Mouse (Mus musculus) heart, embryonic 14.5 days (tissue): ENCODE results near the gene Nadk2. TPM values are rescaled to one million over a fixed set of nuclear protein-coding genes. Genes with fewer than 3 reads are reported as not detected.

ENCODE experiments used
- ATAC-seq: fragments of 200-750 bp; cut with Nextera tagmentation; 2 replicates; pipeline ENCODE4 v1.8.0; 2017; ENCODE audit warnings: low read depth, moderate TSS enrichment; ENCODE audit not compliant: insufficient number of reproducible peaks, insufficient read depth, low FRiP score
- H3K27ac ChIP-seq, 2 experiments: fragments of 200-500 bp in 1 of 2; fragments of 300-500 bp in 1 of 2; sonication (generic) in 1 of 2; replicated peaks in 1 of 2; 2 replicates each; pipeline ENCODE4 v1.5.1; 2012 to 2014; ENCODE audit warnings: low read depth in 2 of 2, low read length in 2 of 2, control low read depth in 1 of 2, mild to moderate bottlenecking in 1 of 2, mixed read lengths in 1 of 2; ENCODE audit not compliant: control insufficient read depth in 1 of 2, insufficient read depth in 1 of 2
- H3K27me3 ChIP-seq: fragments of 300-500 bp; sonication (generic); 2 replicates; pipeline ENCODE4 v1.6.1; 2014; ENCODE audit warnings: mild to moderate bottlenecking, low read length, control low read depth; ENCODE audit not compliant: control insufficient read depth, insufficient read depth
- H3K36me3 ChIP-seq: fragments of 300-500 bp; sonication (generic); 2 replicates; pipeline ENCODE4 v1.6.1; 2014; ENCODE audit warnings: mild to moderate bottlenecking, control low read depth, low read length, mixed read lengths; ENCODE audit not compliant: control insufficient read depth, insufficient read depth
- H3K4me1 ChIP-seq, 2 experiments: fragments of 200-500 bp in 1 of 2; fragments of 300-500 bp in 1 of 2; sonication (generic) in 1 of 2; 2 replicates each; pipeline ENCODE4 v1.6.1; 2012 to 2014; ENCODE audit warnings: low read length in 2 of 2, control low read depth in 1 of 2, mixed read lengths in 1 of 2; ENCODE audit not compliant: control insufficient read depth in 2 of 2, insufficient read depth in 2 of 2
- H3K4me2 ChIP-seq: fragments of 300-500 bp; sonication (generic); 2 replicates; pipeline ENCODE4 v1.6.1; 2014; ENCODE audit warnings: mild to moderate bottlenecking, low read length
- H3K4me3 ChIP-seq, 2 experiments: fragments of 200-500 bp in 1 of 2; fragments of 300-500 bp in 1 of 2; sonication (generic) in 1 of 2; 2 replicates each; pipeline ENCODE4 v1.5.1; 2012 to 2014; ENCODE audit warnings: low read length in 2 of 2, mild to moderate bottlenecking in 2 of 2, control low read depth in 1 of 2, low read depth in 1 of 2, moderate library complexity in 1 of 2; ENCODE audit not compliant: control insufficient read depth in 1 of 2, insufficient read depth in 1 of 2
- H3K9ac ChIP-seq: fragments of 300-500 bp; sonication (generic); 2 replicates; pipeline ENCODE4 v1.6.1; 2014; ENCODE audit warnings: mild to moderate bottlenecking, low read length
- H3K9me3 ChIP-seq: fragments of 300-500 bp; sonication (generic); 2 replicates; pipeline ENCODE4 v1.6.1; 2016; ENCODE audit warnings: low read length, control low read depth; ENCODE audit not compliant: control insufficient read depth
- WGBS: fragments of 180-500 bp; shearing (Covaris S2); extraction: QIAGEN DNeasy Blood & Tissue Kit; methylation state at CpG from one replicate; pipeline ENCODE4 v1.1.7; 2014; 5-methylcytosine and 5-hydroxymethylcytosine counted together
- polyA plus RNA-seq: library from polyadenylated mRNA; unstranded; fragments of >200 nt; fragmentation: Nextera tagmentation; extraction: Ambion mirVana; gene quantifications from 2 replicates; pipeline ENCODE4 v1.2.1, GENCODE M21; 2014

Gene Nadk2
- polyA plus RNA-seq, 1 experiment from 2014 or later: 61.2 TPM

DNA sequence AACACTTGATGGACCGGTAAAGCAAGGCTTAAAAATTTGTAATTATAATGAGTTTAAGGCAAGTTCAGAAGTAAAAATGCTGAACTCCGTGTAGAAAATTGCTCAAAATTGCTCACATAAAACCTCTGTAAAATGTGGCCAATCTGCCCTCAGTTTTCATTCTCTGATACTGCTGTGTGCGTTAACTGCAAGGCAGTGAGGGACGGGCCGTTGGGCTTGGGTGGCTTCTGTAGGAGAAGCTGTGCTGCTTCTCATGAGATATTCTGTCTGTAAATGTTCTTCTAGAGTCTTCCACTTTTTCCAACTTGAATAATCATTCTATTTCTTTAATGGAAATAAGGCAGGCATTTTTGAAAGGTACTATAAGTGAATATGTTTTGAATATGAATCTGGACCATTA, 8.6 kb downstream of the Nadk2 start:
- H3K9ac ChIP-seq: peak overlapping the region; percentile 42; the same call in 1 of the 2 replicates
- peaks cover 10% of the 10 kb centered on the region for H3K36me3 ChIP-seq
- H3K27ac ChIP-seq: peak overlapping the region; percentile 84 to 95
- 38% methylated on average over 5 of the region's 5 CpGs for WGBS
- H3K27me3 ChIP-seq: no peaks in the 10 kb centered on the region
- no peak overlapping the region for H3K4me3 ChIP-seq
- H3K4me2 ChIP-seq: peak overlapping the region; percentile 57
- ATAC-seq: no peak
- no peaks in the 10 kb centered on the region for H3K9me3 ChIP-seq
- peaks cover 42 to 70% of the 10 kb centered on the region in 2 experiments for H3K4me1 ChIP-seq

DNA sequence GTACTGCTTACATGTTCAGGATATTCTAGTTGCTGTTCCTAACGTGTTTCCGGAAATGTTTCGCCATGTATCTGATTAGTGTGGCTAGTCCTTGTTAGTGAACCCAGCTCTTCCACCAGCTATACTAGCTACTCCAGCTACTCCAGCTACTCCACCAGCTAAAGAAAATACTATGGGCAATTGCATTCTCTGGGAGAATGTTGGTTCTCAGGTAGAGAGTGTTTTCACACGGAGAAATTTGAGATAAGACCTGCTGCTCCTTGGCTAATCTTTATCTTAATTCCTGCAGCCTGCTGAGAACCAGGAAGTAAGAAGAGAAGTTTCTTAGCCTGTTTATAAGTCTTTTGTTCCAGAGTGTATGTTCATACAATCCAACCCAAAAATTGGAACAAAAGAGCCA, 9.1 kb downstream of the Nadk2 start:
- WGBS: 22% methylated on average over 4 of the region's 4 CpGs
- no peaks in the 10 kb centered on the region for H3K9me3 ChIP-seq
- no peak overlapping the region for H3K9ac ChIP-seq
- peak overlapping the region; percentile 7; the same call in 1 of the 2 replicates for H3K4me2 ChIP-seq
- no peak overlapping the region for H3K4me3 ChIP-seq
- H3K36me3 ChIP-seq: peaks cover 11% of the 10 kb centered on the region
- H3K27me3 ChIP-seq: no peaks in the 10 kb centered on the region
- peaks cover 38 to 64% of the 10 kb centered on the region in 2 experiments for H3K4me1 ChIP-seq
- H3K27ac ChIP-seq: peak overlapping the region; percentile 14 to 69; a peak in 3 of 4 replicates
- no peak for ATAC-seq

DNA sequence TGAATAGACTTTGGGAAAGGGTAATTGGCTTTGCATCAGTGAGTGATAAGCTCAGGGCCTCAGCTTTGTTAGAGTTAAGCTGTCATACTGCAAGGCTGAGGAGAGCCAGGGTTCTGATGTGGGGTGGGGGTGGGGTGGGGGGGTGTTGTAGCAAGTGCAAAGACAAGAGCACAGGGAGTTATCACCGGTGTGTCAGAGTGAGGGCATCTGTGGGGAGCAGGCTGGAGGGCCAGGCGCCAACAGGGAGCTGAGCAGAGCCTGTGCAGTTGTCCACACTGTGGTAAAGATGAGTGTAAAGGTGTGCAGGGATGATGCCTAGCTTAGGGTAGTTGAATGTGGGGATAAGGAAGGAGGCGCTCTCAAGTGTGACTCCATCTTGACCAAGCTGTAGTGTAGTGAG, 10.2 kb downstream of the Nadk2 start:
- H3K9me3 ChIP-seq: no peaks in the 10 kb centered on the region
- no peak overlapping the region for H3K9ac ChIP-seq
- H3K27ac ChIP-seq: peak overlapping the region; percentile 10 to 24
- ATAC-seq: 0 out of 2 replicates have a peak, but pooled peaks have one; percentile 48
- peaks cover 31 to 63% of the 10 kb centered on the region in 2 experiments for H3K4me1 ChIP-seq
- H3K4me2 ChIP-seq: peak overlapping the region; percentile 20; the same call in 1 of the 2 replicates
- no peak overlapping the region for H3K4me3 ChIP-seq
- H3K27me3 ChIP-seq: no peaks in the 10 kb centered on the region
- WGBS: 30% methylated on average over 3 of the region's 3 CpGs
- peaks cover 21% of the 10 kb centered on the region for H3K36me3 ChIP-seq

DNA sequence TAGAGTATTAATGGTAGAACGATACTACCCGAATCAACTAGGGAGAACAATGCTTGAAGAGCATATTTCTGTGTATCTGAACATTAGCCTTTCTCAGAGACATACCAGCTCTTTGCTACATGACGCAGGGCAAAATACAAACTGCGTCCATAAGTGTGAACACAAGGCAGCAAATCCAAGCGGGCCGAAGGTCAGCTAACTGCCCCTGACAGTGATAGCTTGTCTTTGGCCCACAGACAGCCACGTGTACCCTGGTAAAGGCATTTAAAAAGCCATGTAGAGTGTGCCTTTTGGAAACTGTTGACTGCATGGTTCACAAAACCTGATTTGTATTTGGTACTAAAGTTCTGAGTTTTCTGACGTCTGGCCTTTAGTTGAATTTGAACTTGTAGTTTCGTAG, 11.7 kb downstream of the Nadk2 start:
- no peaks in the 10 kb centered on the region for H3K27me3 ChIP-seq
- H3K4me1 ChIP-seq: peaks cover 34 to 66% of the 10 kb centered on the region in 2 experiments
- WGBS: 68% methylated on average over 9 of the region's 9 CpGs
- no peak overlapping the region for H3K9ac ChIP-seq
- no peak overlapping the region for H3K4me3 ChIP-seq
- H3K9me3 ChIP-seq: no peaks in the 10 kb centered on the region
- no peak overlapping the region for H3K4me2 ChIP-seq
- ATAC-seq: no peak
- H3K27ac ChIP-seq: no peak overlapping the region
- H3K36me3 ChIP-seq: peaks cover 30% of the 10 kb centered on the region

DNA sequence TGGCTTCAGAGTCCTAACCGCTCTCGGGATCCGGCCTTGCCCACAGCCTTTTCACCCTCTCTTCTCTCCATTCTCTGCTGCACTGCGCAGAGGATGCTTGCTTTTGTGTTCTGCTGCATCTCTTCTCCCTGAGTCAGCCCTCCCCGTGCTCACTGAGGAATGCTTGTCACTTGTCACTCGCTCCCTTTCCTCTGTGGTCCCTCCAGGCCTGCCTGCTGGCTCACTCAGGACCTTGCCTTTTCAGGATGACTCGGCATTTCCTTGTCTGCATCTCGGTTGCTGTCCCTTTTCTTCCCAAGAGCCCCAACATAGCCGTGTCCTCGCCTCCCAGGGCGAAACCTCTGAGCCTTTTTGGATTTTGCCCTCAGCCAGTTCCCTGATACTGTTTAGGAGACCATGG, 15.8 kb downstream of the Nadk2 start:
- Histone ChIP-seq H3K36me3 (peaks cover 62% of the 10 kb centered on the region), H3K9me3 (no peaks in the 10 kb centered on the region), H3K4me2 (no peak overlapping the region), H3K27ac (peak overlapping the region; percentile 17 to 42; a peak in 1 of 4 replicates), H3K4me3 (no peak overlapping the region), H3K4me1 (peaks cover 20 to 34% of the 10 kb centered on the region in 2 experiments), H3K9ac (peak overlapping the region; percentile 32; the same call in 1 of the 2 replicates), H3K27me3 (no peaks in the 10 kb centered on the region)
- ATAC-seq: no peak
- 33% methylated on average over 11 of the region's 11 CpGs for WGBS

DNA sequence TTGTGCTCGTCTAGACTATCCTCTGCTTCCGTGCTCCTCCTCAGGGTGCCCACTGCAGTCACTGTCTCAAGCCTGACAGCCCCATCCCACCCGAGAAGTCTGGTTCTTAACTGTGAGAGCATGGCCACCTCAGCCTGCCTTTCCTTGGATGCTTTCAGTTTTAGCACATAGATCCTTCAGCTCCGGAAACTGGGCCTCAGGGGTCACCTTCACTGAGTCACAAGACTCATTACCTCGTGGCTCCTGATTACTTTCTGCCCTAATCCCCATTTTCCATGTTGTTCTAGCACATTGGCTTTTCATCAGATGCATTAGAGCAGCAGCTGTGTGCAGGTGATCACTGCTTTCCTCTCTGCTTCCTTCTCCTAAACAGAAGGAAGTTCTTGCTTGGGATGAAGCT, 16.4 kb downstream of the Nadk2 start:
- Histone ChIP-seq H3K4me3 (no peak overlapping the region), H3K36me3 (peaks cover 65% of the 10 kb centered on the region), H3K27me3 (no peaks in the 10 kb centered on the region), H3K4me2 (no peak overlapping the region), H3K27ac (peak overlapping the region in 1 of 2 experiments; percentile 6; a peak in 1 of 4 replicates), H3K9me3 (no peaks in the 10 kb centered on the region), H3K4me1 (peaks cover 20 to 33% of the 10 kb centered on the region in 2 experiments), H3K9ac (no peak overlapping the region; the same call in 1 of the 2 replicates)
- no peak for ATAC-seq
- WGBS: 65% methylated on average over 5 of the region's 5 CpGs

DNA sequence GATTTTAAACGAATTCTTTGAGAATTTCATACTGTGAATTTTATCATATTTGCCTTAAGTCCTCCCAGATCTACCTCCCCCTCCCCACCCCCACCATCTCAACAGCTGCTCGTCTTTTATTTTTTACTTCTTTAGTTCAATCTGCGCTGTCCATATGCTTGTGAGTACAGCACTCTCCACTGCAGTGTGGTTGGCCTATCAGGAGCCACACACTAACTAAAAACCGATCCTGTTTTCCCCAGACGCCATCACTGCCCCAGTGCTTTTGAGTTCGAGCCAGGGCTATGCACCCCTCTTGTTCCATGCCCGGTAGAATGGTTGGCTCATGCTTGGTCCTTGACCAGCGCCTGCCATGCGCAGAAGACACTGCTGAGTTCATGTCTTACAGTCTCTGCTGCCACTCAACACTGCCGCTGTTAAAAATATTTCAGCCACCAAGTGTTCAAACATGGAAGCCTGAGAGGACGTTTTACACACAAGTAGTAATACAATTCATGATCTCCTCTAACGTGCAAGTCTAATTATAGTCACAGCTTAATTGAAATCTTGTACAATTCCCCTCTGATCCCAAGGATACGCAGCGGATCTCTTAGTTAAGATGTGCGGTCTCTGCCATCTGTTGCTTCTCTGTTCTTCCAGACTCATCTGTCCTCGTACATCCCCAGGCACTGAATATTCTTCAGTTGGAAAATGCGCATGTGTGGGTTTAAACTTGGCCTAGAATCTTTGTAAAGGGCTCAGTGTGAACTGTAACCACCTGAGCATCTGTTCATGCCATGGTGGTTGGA, 17.0 kb downstream of the Nadk2 start:
- WGBS: 83% methylated on average over 17 of the region's 17 CpGs
- no peaks in the 10 kb centered on the region for H3K27me3 ChIP-seq
- no peak overlapping the region for H3K9ac ChIP-seq
- peaks cover 18 to 30% of the 10 kb centered on the region in 2 experiments for H3K4me1 ChIP-seq
- no peak overlapping the region for H3K4me3 ChIP-seq
- no peak for ATAC-seq
- no peak overlapping the region for H3K27ac ChIP-seq
- H3K4me2 ChIP-seq: no peak overlapping the region
- H3K36me3 ChIP-seq: peaks cover 72% of the 10 kb centered on the region
- no peaks in the 10 kb centered on the region for H3K9me3 ChIP-seq
